Mouse (Mus musculus): ENCODE measurements at regions not wholly inside any gene's neighbourhood (a gene's known extent, or its start where the extent isn't known, plus 50 kb on each side); places are given as distances from the start of the nearest gene placed in this dataset.

DNA sequence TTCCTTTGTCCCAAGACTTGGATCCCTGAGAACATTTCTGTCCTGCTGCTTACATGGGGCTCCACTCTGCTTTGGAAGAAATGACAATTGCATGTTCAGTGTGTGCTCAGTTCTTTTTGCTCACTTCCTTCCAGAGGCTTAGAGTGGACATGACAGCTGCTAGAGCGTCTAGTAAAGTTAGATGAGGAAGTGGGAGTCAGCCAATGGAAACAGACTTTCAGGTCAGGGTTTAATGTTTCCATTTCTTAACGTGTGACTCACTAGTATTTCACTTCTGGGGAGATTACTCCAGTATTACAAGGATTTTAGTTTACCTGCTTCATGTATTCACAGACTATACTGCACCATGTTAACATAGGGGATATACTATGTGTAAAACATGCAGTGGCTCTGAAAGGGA is 759.3 kb upstream of the Gm38303 start:
- no peak for TF ChIP-seq E2F4 (IDR thresholded peaks at IDR 0.05; ENCODE audit: borderline replicate concordance, low read depth, low read length)
- no peak for TF ChIP-seq CTCF (IDR thresholded peaks at IDR 0.05 in 2 of 3, conservative IDR thresholded peaks at IDR 0.05 in 1 of 3; ENCODE audit: control insufficient read depth in 1 of 3, insufficient read depth in 1 of 3, low read depth in 2 of 3, low read length in 3 of 3, poor library complexity in 1 of 3, severe bottlenecking in 1 of 3)
- no peak for TF ChIP-seq CHD1 (IDR thresholded peaks at IDR 0.05; ENCODE audit: low read depth, low read length)
- no peak for TF ChIP-seq POLR2AphosphoS5 (IDR thresholded peaks at IDR 0.05; ENCODE audit: borderline replicate concordance, low read depth, low read length)
- no peak for TF ChIP-seq EP300 (IDR thresholded peaks at IDR 0.05; ENCODE audit: low read depth in 1 of 2, low read length in 2 of 2)
- no peak for TF ChIP-seq POLR2A (IDR thresholded peaks at IDR 0.05; ENCODE audit: control insufficient read depth in 1 of 2, insufficient read depth in 1 of 2, low read depth in 1 of 2, low read length in 2 of 2, poor library complexity in 1 of 2)
- TF ChIP-seq BHLHE40 (IDR thresholded peaks at IDR 0.05; ENCODE audit: borderline replicate concordance, low read depth, low read length), result no peak

Data from MEL (cell line).